Mouse (Mus musculus): ENCODE data around the gene Erc2.

DNA sequence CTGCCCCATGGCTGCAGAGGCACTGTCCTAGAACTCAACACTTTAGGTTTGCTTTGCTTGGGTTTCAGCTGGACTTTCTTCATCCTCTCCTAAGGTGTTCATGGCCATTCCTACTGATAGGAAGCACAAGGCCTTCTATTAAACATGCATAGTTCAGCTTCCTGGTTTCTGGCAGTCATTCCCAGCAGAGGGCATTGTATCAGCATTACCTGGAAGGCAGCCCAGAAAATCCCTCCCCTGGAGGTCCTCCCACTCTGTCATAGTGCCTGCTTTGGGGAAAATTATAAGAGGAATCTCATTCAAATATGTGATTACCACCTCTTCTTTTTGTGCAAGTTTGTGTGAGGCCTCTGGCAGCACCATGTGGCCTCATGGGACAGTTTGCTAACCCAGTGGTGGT lies 199.6 kb downstream of the Erc2 start:
- no peak for TF ChIP-seq CTCF (IDR thresholded peaks at IDR 0.05; ENCODE audit: extremely low read depth, insufficient read length, insufficient replicate concordance, low read depth, low read length)
- TF ChIP-seq POLR2A (IDR thresholded peaks at IDR 0.05; ENCODE audit: low read depth, low read length) = no peak
